Mouse (Mus musculus) MEL (cell line): Measurements from ENCODE around the gene Cdk5. TPM values are rescaled to one million over a fixed set of nuclear protein-coding genes. Genes with fewer than 3 reads are reported as not detected.

Source experiments
- DNase-seq: peaks from one replicate; pipeline ENCODE4 v3.0.0; 2011; ENCODE audit warnings: low read depth, low spot score
- H3K27ac ChIP-seq: 2 replicates; pipeline ENCODE4 v1.5.1; 2012; ENCODE audit warnings: low read depth, mild to moderate bottlenecking, control low read depth, low read length, moderate library complexity; ENCODE audit not compliant: control insufficient read depth
- H3K27me3 ChIP-seq, 2 experiments: fragments of 150-350 bp in 1 of 2; sonication (generic) in 1 of 2; 2 replicates each; pipeline ENCODE4 v1.6.1; 2012; ENCODE audit warnings: low read length in 2 of 2, mild to moderate bottlenecking in 2 of 2, improper control_type of control experiment in 1 of 2, moderate library complexity in 1 of 2; ENCODE audit not compliant: insufficient read depth in 2 of 2, control insufficient read depth in 1 of 2
- H3K36me3 ChIP-seq, 2 experiments: 2 replicates each; pipeline ENCODE4 v1.6.1; 2012 to 2014; ENCODE audit warnings: low read length in 2 of 2, improper control_type of control experiment in 1 of 2, inconsistent platforms in 1 of 2, mild to moderate bottlenecking in 1 of 2; ENCODE audit not compliant: insufficient read depth in 2 of 2, control insufficient read depth in 1 of 2
- H3K4me1 ChIP-seq, 2 experiments: fragments of 150-350 bp in 1 of 2; sonication (generic) in 1 of 2; 2 replicates each; pipeline ENCODE4 v1.6.1; 2012; ENCODE audit warnings: low read length in 2 of 2, improper control_type of control experiment in 1 of 2, mild to moderate bottlenecking in 1 of 2; ENCODE audit not compliant: insufficient read depth in 2 of 2, control insufficient read depth in 1 of 2
- H3K4me3 ChIP-seq, 2 experiments: fragments of 150-350 bp in 1 of 2; sonication (generic) in 1 of 2; 2 replicates each; pipeline ENCODE4 v1.5.1; 2012; ENCODE audit warnings: low read depth in 2 of 2, low read length in 2 of 2, mild to moderate bottlenecking in 2 of 2, moderate library complexity in 2 of 2, control low read depth in 1 of 2, improper control_type of control experiment in 1 of 2; ENCODE audit not compliant: control insufficient read depth in 1 of 2, insufficient read depth in 1 of 2
- H3K79me2 ChIP-seq: 2 replicates; pipeline ENCODE4 v1.6.1; 2012; ENCODE audit warnings: mild to moderate bottlenecking, low read length, moderate library complexity; ENCODE audit not compliant: control insufficient read depth, poor library complexity, insufficient read depth
- H3K9ac ChIP-seq: 2 replicates; pipeline ENCODE4 v1.6.1; 2012; ENCODE audit warnings: low read depth, mild to moderate bottlenecking, control low read depth, low read length, moderate library complexity; ENCODE audit not compliant: control insufficient read depth, poor library complexity, severe bottlenecking
- H3K9me3 ChIP-seq: fragments of 150-350 bp; sonication (generic); replicated peaks from 2 replicates; pipeline ENCODE4 v1.6.1; 2012; ENCODE audit warnings: mild to moderate bottlenecking, low read length, improper control_type of control experiment, moderate library complexity; ENCODE audit not compliant: insufficient read depth
- BHLHE40 ChIP-seq: IDR thresholded peaks from 2 replicates; pipeline ENCODE4 v1.6.1; 2012; ENCODE audit warnings: low read depth, mild to moderate bottlenecking, inconsistent platforms, low read length, improper control_type of control experiment, borderline replicate concordance
- CHD1 ChIP-seq: IDR thresholded peaks from 2 replicates; pipeline ENCODE4 v1.6.1; 2012; ENCODE audit warnings: low read depth, mild to moderate bottlenecking, inconsistent platforms, low read length, improper control_type of control experiment
- CHD2 ChIP-seq: IDR thresholded peaks from 2 replicates; pipeline ENCODE4 v1.6.1; 2011; ENCODE audit warnings: low read length, improper control_type of control experiment
- CTCF ChIP-seq, 3 experiments: IDR thresholded peaks in 2 of 3; conservative IDR thresholded peaks in 1 of 3; 2 replicates each; pipeline ENCODE4 v1.5.1; 2011 to 2012; ENCODE audit warnings: low read length in 3 of 3, low read depth in 2 of 3, mild to moderate bottlenecking in 2 of 3, improper control_type of control experiment in 1 of 3, inconsistent platforms in 1 of 3, mixed read lengths in 1 of 3, moderate library complexity in 1 of 3; ENCODE audit not compliant: control insufficient read depth in 1 of 3, insufficient read depth in 1 of 3, poor library complexity in 1 of 3, severe bottlenecking in 1 of 3
- E2F4 ChIP-seq: IDR thresholded peaks from 2 replicates; pipeline ENCODE4 v1.6.1; 2011; ENCODE audit warnings: low read depth, low read length, improper control_type of control experiment, borderline replicate concordance
- EP300 ChIP-seq, 2 experiments: IDR thresholded peaks; 2 replicates each; pipeline ENCODE4 v1.6.1; 2011; ENCODE audit warnings: improper control_type of control experiment in 2 of 2, low read length in 2 of 2, low read depth in 1 of 2, mild to moderate bottlenecking in 1 of 2
- GABPA ChIP-seq: IDR thresholded peaks from 2 replicates; pipeline ENCODE4 v1.6.1; 2012; ENCODE audit warnings: low read depth, mild to moderate bottlenecking, inconsistent platforms, low read length, improper control_type of control experiment, moderate library complexity
- GATA1 ChIP-seq: IDR thresholded peaks from 2 replicates; pipeline ENCODE4 v1.6.1; 2011; ENCODE audit warnings: low read depth, low read length, improper control_type of control experiment
- JUND ChIP-seq: IDR thresholded peaks from 2 replicates; pipeline ENCODE4 v1.6.1; 2011; ENCODE audit warnings: low read depth, mild to moderate bottlenecking, improper control_type of control experiment, low read length
- MAX ChIP-seq: IDR thresholded peaks from 2 replicates; pipeline ENCODE4 v1.6.1; 2011; ENCODE audit warnings: low read length, improper control_type of control experiment
- MYB ChIP-seq: IDR thresholded peaks from 2 replicates; pipeline ENCODE4 v1.6.1; 2011; ENCODE audit warnings: mild to moderate bottlenecking, low read depth, low read length, improper control_type of control experiment
- MYC ChIP-seq: IDR thresholded peaks from 2 replicates; pipeline ENCODE4 v1.6.1; 2011; ENCODE audit warnings: low read depth, mild to moderate bottlenecking, low read length, improper control_type of control experiment, moderate library complexity
- RAD21 ChIP-seq: IDR thresholded peaks from 2 replicates; pipeline ENCODE4 v1.6.1; 2011; ENCODE audit warnings: mild to moderate bottlenecking, low read depth, low read length, improper control_type of control experiment
- SMC3 ChIP-seq: IDR thresholded peaks from 2 replicates; pipeline ENCODE4 v1.6.1; 2011; ENCODE audit warnings: low read depth, low read length, improper control_type of control experiment
- TCF12 ChIP-seq: IDR thresholded peaks from 2 replicates; pipeline ENCODE4 v1.6.1; 2014; ENCODE audit warnings: low read depth, mild to moderate bottlenecking, inconsistent platforms, low read length, improper control_type of control experiment, moderate library complexity
- USF2 ChIP-seq, 2 experiments: IDR thresholded peaks; 2 replicates each; pipeline ENCODE4 v1.6.1; 2011 to 2012; ENCODE audit warnings: improper control_type of control experiment in 2 of 2, low read length in 2 of 2, borderline replicate concordance in 1 of 2, inconsistent platforms in 1 of 2, low read depth in 1 of 2, mild to moderate bottlenecking in 1 of 2; ENCODE audit not compliant: insufficient read depth in 1 of 2
- ZNF384 ChIP-seq: IDR thresholded peaks from 2 replicates; pipeline ENCODE4 v1.6.1; 2012; ENCODE audit warnings: low read depth, mild to moderate bottlenecking, inconsistent platforms, low read length, improper control_type of control experiment
- polyA plus RNA-seq, 2 experiments: library from polyadenylated mRNA; stranded (reverse) in 1 of 2; unstranded in 1 of 2; fragments of >175 nt in 1 of 2; fragments of >200 nt in 1 of 2; gene quantifications; 2 replicates each; pipeline versions ENCODE4 v1.2.1 to v1.2.4; 2012; ENCODE audit warnings: low replicate concordance in 2 of 2, low read depth in 1 of 2; ENCODE audit not compliant: insufficient read length in 2 of 2, insufficient read depth in 1 of 2, missing spikeins in 1 of 2
- total RNA-seq: library from RNA; depleted of rRNA; stranded (reverse); fragments of 300-350 nt; gene quantifications from 2 replicates; pipeline ENCODE4 v1.2.3, GENCODE M21; 2012

Gene Cdk5
- total and polyA plus RNA-seq, 3 experiments: 24.8 to 82.6 TPM; not detected in 1

- Histone ChIP-seq H3K4me1 (peaks cover 0 to 3% of the 10 kb centered on the region in 2 experiments; a peak in 1 of 4 replicates), H3K27me3 (no peaks in the 10 kb centered on the region), H3K9me3 (no peaks in the 10 kb centered on the region), H3K27ac (no peak within 1 kb of the TSS), H3K79me2 (no peaks in the 10 kb centered on the region), H3K4me3 (no peak within 1 kb of the TSS), H3K36me3 (no peaks in the 10 kb centered on the region; a peak in 1 of 4 replicates), H3K9ac (no peak within 1 kb of the TSS)
- TF ChIP-seq GABPA: no peak
- no peak for TF ChIP-seq TCF12
- TF ChIP-seq ZNF384: no peak
- TF ChIP-seq CHD2: no peak
- no peak for TF ChIP-seq RAD21
- TF ChIP-seq MYC: no peak
- DNase-seq: no peak
Observed at GRCm38 (mm10) chr5:24413042-24413693, 10.2 kb downstream of the Cdk5 start, which contains the start of gene Asic3. Gene Asic3 (plus strand): TSS chr5:24413392.

DNA sequence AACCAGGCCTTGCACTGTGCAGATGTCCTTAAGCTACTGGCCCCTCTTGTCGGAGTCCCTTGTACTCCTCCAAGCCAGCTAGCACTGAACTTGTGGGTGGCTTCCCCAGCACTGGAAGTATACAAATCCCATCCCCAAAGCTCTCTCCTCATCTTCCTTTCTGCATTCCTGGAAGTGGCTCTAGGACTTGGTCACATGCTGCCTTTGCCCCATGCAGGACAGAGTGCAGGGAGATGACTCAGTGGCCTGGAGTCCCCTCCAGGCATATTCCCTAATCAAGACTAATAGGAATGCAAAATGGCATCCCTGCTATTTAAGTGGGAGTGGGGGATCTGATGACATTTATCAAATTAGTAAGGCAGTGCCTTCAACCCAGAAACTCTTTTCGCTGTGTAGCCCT, 11.3 kb downstream of the Cdk5 start:
- H3K9me3 ChIP-seq: no peaks in the 10 kb centered on the region
- H3K27ac ChIP-seq: no peak overlapping the region
- DNase-seq: no peak
- no peak for TF ChIP-seq GATA1
- no peak for TF ChIP-seq JUND
- TF ChIP-seq E2F4: no peak
- TF ChIP-seq TCF12: no peak
- no peak for TF ChIP-seq SMC3
- TF ChIP-seq USF2 (IDR thresholded peaks at IDR 0.05; ENCODE audit: borderline replicate concordance in 1 of 2, insufficient read depth in 1 of 2, low read depth in 1 of 2, low read length in 2 of 2): no peak
- no peak for TF ChIP-seq MYB
- TF ChIP-seq, all 39 proteins: peak for 0
- Histone ChIP-seq H3K4me3 (no peak overlapping the region), H3K36me3 (no peaks in the 10 kb centered on the region; a peak in 1 of 4 replicates), H3K9ac (no peak overlapping the region), H3K27me3 (no peaks in the 10 kb centered on the region), H3K4me1 (peaks cover 0 to 3% of the 10 kb centered on the region in 2 experiments; a peak in 1 of 4 replicates), H3K79me2 (no peaks in the 10 kb centered on the region)

DNA sequence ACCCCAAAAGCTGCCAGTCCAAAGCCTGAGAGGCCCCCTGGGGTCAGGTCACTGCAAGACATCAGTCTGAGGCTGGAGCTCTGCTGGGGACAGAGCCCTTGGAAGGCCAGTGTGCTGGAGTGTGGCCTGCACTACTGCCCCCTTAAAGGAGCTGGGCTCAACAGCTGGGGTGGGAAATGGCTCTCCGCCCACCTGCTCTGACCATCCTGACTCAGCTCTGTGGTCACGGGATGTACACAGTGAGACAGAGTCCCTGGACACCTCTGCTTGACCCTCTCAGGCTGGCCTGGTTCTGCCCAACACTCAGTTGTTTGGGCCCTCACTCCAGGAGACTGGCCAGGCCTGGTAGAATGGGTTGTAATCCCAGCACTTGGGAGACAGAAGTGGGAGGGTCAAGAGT, 13.9 kb downstream of the Cdk5 start:
- no peak for DNase-seq
- Histone ChIP-seq H3K9ac (no peak overlapping the region), H3K4me3 (no peak overlapping the region), H3K36me3 (peaks cover 0 to 12% of the 10 kb centered on the region in 2 experiments; a peak in 3 of 4 replicates), H3K4me1 (peaks cover 9 to 14% of the 10 kb centered on the region in 2 experiments), H3K27me3 (no peaks in the 10 kb centered on the region), H3K79me2 (no peaks in the 10 kb centered on the region), H3K9me3 (no peaks in the 10 kb centered on the region), H3K27ac (no peak overlapping the region)
- TF ChIP-seq CTCF (IDR thresholded peaks at IDR 0.05 in 2 of 3, conservative IDR thresholded peaks at IDR 0.05 in 1 of 3; ENCODE audit: control insufficient read depth in 1 of 3, insufficient read depth in 1 of 3, low read depth in 2 of 3, low read length in 3 of 3, poor library complexity in 1 of 3, severe bottlenecking in 1 of 3) (no peak), RAD21 (no peak), EP300 (IDR thresholded peaks at IDR 0.05; ENCODE audit: low read depth in 1 of 2, low read length in 2 of 2) (no peak), MAX (no peak), CHD1 (no peak), BHLHE40 (no peak)
